Mouse (Mus musculus) cerebellum, adult 9-10 months (tissue): ENCODE measurements at regions not wholly inside any gene's neighbourhood (a gene's known extent, or its start where the extent isn't known, plus 50 kb on each side); places are given as distances from the start of the nearest gene placed in this dataset.

Experiments used
- DNase-seq: peaks from one replicate; pipeline ENCODE4 v3.0.0; 2022

- no peak for DNase-seq
Measured at GRCm38 (mm10) chr8:34485346-34485745, 373.8 kb upstream of the Gm10131 start.

GRCm38 (mm10) chr8:34484551-34485335 lies 373.2 kb upstream of the Gm10131 start:
- DNase-seq = peak; percentile 81

GRCm38 (mm10) chr8:34483212-34483611 lies 371.7 kb upstream of the Gm10131 start:
- no peak for DNase-seq

GRCm38 (mm10) chr8:34482676-34483075 lies 371.1 kb upstream of the Gm10131 start:
- DNase-seq = no peak

- DNase-seq = no peak
Measured at GRCm38 (mm10) chr8:34480496-34480895, 369.0 kb upstream of the Gm10131 start.

- DNase-seq = no peak
Measured at GRCm38 (mm10) chr8:34478891-34479290, 367.4 kb upstream of the Gm10131 start.

- no peak for DNase-seq
Measured at GRCm38 (mm10) chr8:34478465-34478864, 366.9 kb upstream of the Gm10131 start.

GRCm38 (mm10) chr8:34476146-34476820 lies 364.7 kb upstream of the Gm10131 start:
- DNase-seq = no peak

- no peak for DNase-seq
Measured at GRCm38 (mm10) chr8:34474593-34474992, 363.1 kb upstream of the Gm10131 start.

GRCm38 (mm10) chr8:34473769-34474168 lies 362.2 kb upstream of the Gm10131 start:
- no peak for DNase-seq

GRCm38 (mm10) chr8:34473301-34473700 lies 361.8 kb upstream of the Gm10131 start:
- no peak for DNase-seq

- DNase-seq = no peak
Measured at GRCm38 (mm10) chr8:34472846-34473245, 361.3 kb upstream of the Gm10131 start.

- DNase-seq = no peak
Measured at GRCm38 (mm10) chr8:34472434-34472833, 360.9 kb upstream of the Gm10131 start.

- no peak for DNase-seq
Measured at GRCm38 (mm10) chr8:34469091-34469490, 357.6 kb upstream of the Gm10131 start.

GRCm38 (mm10) chr8:34466786-34467364 lies 355.3 kb upstream of the Gm10131 start:
- DNase-seq = no peak

- DNase-seq = no peak
Measured at GRCm38 (mm10) chr8:34465398-34465797, 353.9 kb upstream of the Gm10131 start.

GRCm38 (mm10) chr8:34462262-34462661 lies 350.7 kb upstream of the Gm10131 start:
- DNase-seq = no peak

- DNase-seq = no peak
Measured at GRCm38 (mm10) chr8:34458300-34458699, 346.8 kb upstream of the Gm10131 start.

GRCm38 (mm10) chr8:34456543-34456942 lies 345.0 kb upstream of the Gm10131 start:
- DNase-seq = no peak

GRCm38 (mm10) chr8:34455376-34455775 lies 343.8 kb upstream of the Gm10131 start:
- no peak for DNase-seq

GRCm38 (mm10) chr8:34452811-34453210 lies 341.3 kb upstream of the Gm10131 start:
- DNase-seq = no peak

GRCm38 (mm10) chr8:34451211-34452000 lies 339.9 kb upstream of the Gm10131 start:
- DNase-seq = no peak

GRCm38 (mm10) chr8:34449391-34450044 lies 338.0 kb upstream of the Gm10131 start:
- no peak for DNase-seq
